Mouse (Mus musculus) brain, embryonic 14.5 days (tissue): ENCODE measurements around the gene Gpsm3. TPM values are rescaled to one million over a fixed set of nuclear protein-coding genes. Genes with fewer than 3 reads are reported as not detected.

Source experiments
- DNase-seq: peaks from one replicate; pipeline ENCODE4 v3.0.0-alpha.2; 2011; ENCODE audit warnings: low read depth
- CTCF ChIP-seq: fragments of 200-500 bp; IDR thresholded peaks from 2 replicates; pipeline ENCODE4 v1.5.1; 2012; ENCODE audit warnings: inconsistent platforms, mild to moderate bottlenecking, moderate library complexity, borderline replicate concordance; ENCODE audit not compliant: insufficient read depth, insufficient read length; ENCODE audit errors: extremely low read depth
- POLR2A ChIP-seq: fragments of 200-500 bp; IDR thresholded peaks from 2 replicates; pipeline ENCODE4 v1.6.1; 2012; ENCODE audit warnings: mild to moderate bottlenecking, inconsistent platforms, borderline replicate concordance; ENCODE audit not compliant: poor library complexity, insufficient read depth, insufficient read length, severe bottlenecking; ENCODE audit errors: extremely low read depth
- polyA plus RNA-seq: library from polyadenylated mRNA; depleted of rRNA; stranded (reverse); fragments of >200 nt; gene quantifications from 2 replicates; pipeline ENCODE4 v1.2.3, GENCODE M21; 2012; rRNA removed

Gpsm3 gene
- polyA plus RNA-seq, 1 experiment = 3.0 TPM

DNA sequence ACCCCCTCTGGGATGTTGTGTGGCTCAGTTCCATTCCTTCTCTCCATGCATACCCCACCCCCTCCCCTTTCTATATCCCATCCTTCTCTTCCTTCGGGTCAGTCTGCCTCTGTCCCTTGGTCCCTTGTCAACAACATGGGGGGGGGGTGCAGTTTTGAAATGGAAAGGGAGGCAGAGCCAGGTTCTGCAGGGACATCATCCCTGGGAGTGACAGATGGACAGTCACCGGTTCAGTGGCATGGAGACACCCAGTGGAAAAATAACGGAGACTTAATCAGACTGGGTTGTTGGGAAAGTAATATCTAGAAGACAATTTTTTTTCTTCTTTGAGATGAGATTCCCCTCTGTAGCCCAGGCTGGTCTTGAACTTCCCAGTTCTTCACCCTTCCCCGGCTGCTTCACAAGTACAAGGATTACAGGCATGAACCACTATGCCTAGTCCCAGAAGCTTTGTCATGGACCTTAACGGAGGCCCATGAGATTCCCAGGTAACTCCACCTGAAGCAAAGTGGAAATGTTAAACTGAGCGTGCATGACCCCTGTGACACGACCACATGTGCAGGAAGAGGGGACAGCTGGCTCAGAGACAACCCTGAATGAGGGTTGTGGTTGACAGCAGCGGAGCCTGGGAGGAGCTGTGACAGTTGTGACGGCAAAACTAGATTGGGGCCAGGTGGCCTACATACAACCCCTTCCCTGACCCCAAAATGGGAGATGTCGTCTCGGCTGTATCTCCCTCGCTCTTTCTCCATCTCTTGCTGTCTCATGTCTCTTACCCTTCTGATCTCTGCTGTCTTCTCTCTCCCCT, 40.4 kb downstream of the Gpsm3 start:
- no peak for TF ChIP-seq CTCF
- no peak for TF ChIP-seq POLR2A
- no peak for DNase-seq

DNA sequence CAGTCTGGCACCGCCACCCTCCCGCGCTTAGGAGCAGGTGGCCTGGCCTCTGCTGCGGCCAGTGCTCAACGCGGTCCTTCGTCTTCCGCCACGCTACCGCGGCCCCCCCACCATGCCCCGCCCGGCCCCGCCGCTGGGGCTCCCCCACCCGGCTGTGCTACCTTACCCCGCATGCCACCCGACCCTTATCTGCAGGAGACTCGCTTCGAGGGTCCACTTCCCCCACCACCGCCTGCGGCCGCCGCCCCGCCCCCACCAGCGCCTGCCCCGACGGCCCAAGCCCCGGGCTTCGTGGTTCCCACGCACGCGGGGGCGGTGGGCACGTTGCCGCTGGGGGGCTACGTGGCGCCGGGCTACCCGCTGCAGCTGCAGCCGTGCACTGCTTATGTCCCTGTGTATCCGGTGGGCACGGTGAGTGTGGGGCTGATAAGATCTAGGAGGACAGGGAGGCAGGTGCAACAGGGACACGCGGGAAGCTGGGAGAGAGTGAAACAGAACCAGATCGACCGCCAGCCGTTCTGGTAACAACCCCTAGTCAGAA, 41.2 kb downstream of the Gpsm3 start:
- no peak for DNase-seq
- no peak for TF ChIP-seq CTCF
- TF ChIP-seq POLR2A = no peak

DNA sequence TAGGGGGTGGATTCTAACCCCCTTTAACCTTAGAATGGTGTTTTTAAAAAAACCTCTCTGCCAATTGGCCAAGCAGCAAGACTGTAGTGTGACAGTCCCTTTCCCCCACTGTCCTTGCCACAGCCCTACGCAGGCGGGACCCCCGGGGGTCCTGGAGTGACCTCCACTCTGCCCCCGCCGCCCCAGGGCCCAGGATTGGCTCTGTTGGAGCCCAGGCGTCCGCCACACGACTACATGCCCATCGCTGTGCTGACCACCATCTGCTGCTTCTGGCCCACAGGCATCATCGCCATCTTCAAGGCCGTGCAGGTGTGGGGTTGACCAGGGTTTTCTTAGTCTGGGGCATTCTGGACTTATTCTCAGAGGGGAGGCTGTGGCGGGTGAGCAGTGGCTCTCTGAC, 42.0 kb downstream of the Gpsm3 start:
- no peak for TF ChIP-seq CTCF

DNA sequence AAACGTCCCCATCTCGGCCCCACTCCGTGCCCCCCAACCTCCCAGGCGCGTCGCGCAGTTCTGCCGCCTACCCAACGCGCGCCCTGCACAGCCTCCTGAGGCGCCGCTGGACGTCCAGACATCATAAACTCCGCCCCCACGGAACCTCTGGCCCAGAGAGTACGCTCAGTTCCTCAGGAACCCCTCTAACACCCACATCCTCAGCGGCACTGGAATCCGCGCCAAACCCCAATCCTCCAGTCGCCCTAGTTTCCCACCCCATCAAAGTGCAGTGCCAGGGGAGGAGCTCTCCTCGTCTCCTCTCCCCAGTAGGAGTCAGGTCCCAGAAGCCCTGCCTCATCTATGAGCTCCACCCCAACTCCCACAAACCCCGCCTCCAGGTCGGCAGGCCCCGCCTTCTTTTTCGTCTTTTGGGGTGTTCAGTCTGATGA, 42.7 kb downstream of the Gpsm3 start:
- peak; percentile 64 for DNase-seq
- TF ChIP-seq CTCF = no peak
- no peak for TF ChIP-seq POLR2A

More for the DNA sequence above, 42.0 kb downstream of the Gpsm3 start:
- no peak for DNase-seq

DNA sequence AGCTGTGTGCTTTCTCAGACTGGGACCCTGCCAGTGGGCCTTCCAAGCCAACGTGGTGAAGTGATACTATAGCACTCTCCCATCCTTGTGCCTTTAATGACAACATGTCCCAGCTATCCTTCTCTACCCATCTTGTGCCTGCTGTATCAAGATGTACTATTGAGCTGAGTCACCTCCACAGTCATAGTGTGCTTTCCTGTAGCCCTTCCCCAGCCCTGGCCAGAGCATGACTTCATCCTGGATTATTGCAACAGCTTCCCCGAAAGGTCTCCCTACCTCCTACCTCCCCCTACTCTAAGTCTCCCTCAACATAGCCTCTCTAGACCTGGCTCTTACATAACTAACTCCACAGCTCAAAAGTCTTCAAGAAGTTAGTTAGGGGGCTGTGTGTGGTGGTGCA, 46.1 kb downstream of the Gpsm3 start:
- DNase-seq = no peak
- TF ChIP-seq POLR2A (no peak), CTCF (no peak)

DNA sequence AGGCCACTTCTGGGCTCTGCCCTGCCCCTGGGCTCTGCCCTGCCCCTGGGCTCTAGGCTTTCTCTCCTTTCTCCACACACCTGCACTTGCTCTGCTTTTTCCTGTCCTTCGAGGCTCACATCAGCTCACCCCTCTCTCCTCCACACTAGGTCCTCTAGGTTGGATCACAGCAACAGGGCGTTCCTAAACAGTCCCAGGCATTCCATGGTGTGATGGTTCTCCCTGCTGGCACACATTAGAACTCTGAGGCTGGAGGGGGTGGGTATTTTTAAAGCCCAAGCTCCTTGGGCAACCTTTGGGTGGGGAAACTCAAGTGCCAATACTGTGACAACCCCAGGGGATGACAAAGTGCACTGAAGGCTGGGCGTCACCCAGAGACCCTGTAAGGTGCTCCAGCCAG, 47.9 kb downstream of the Gpsm3 start:
- TF ChIP-seq POLR2A (no peak), CTCF (no peak)
- no peak for DNase-seq

DNA sequence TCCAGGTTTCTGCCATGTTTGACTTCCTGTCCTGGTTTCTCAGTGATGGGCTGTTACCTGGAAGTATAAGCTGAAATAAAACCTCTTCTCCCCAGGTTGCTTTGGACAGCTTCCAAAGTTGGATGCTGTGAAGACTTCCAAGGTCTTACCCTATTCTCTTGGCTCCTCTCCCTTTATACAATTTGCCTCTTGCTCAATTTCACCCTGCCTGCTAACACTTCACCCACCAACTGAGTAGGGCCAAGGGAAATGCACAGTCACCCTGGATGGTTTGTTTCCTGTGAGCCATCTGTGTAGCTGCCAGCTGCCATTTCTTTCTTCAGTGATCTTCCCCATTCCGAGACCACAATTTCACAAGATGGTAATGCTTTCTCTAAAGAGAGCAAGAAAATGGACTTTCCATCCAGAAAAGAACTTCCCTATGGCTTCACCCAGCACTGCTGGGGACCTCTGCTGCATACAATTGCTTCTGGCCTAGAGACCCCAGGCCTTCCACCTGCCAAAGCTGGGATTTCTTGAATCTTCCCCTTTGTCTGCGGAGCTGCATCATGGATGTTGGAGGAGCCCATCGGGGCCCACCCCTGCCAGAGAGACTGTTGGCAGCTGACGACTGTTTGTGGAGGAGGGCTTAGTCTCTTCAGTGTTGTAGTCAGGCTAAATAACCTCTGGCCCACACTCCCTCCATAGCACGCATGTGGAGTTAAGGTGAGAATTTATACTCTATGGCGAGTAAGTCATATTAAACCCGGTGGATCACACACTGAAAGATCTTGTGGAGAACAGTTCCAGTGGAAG, 50.1 kb downstream of the Gpsm3 start:
- DNase-seq = no peak

DNA sequence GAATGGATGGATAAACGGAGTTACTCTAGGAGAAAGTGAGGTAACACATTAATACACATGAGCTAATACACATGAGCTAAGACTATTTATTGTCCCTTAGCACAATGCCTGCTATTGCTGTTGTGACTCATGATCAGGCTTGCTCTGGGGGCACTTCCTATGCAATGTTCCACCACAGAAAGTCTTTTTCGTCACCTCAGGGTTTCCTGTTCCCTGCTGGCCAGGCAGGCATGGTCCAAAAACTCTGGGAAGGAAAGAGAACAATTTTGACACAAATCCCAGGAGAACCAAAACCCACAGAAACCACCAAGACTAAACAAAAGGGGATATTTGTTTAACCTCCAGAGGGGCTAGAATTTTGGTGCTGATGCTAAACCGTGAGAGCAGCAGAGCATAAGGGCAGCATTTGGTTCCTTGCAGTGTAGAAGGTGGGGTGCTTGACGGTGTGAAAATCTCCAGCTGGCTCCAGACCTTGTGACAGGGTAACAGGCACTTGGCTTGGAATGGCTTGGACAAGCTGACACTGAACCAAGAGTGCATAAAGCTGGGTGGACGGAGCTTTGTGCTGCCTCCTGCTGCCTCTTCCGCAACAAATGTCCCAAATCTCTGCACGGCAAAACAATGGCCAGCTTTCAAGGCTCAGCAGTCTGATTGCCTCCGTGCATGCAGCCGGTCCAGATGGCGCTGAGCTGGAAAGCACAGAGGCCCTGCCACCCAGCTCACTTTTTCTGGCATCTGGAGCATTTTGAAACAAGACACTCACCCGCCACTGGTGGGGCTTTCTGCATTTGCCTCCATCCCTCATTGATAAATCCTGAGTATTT, 51.4 kb downstream of the Gpsm3 start:
- peak; percentile 85 for DNase-seq
- TF ChIP-seq POLR2A (no peak), CTCF (no peak)

More for the DNA sequence above, 50.1 kb downstream of the Gpsm3 start:
- no peak for TF ChIP-seq POLR2A
- no peak for TF ChIP-seq CTCF

Other genes with a start within 250 kb of the Gpsm3 start
- 0.03 TPM in 2 replicates for gene Btnl2, start 235.0 kb upstream of the Gpsm3 start, polyA plus RNA-seq
- not detected in 2 replicates for gene Btnl1, start 212.7 kb upstream of the Gpsm3 start, polyA plus RNA-seq
- gene BC051142, start 191.0 kb upstream of the Gpsm3 start, polyA plus RNA-seq = 9.9 and 10.4 TPM in 2 replicates
- gene Btnl4, start 112.5 kb upstream of the Gpsm3 start, polyA plus RNA-seq = not detected in 2 replicates
- not detected in 2 replicates for gene Btnl6, start 72.5 kb upstream of the Gpsm3 start, polyA plus RNA-seq
- gene Notch4, start 25.5 kb upstream of the Gpsm3 start, polyA plus RNA-seq = 13.5 and 15.6 TPM in 2 replicates
- 107 and 115 TPM in 2 replicates for gene Pbx2, start 1.5 kb downstream of the Gpsm3 start, polyA plus RNA-seq
- 5.1 and 9.0 TPM in 2 replicates for gene Ager, start 8.1 kb downstream of the Gpsm3 start, polyA plus RNA-seq
- gene Rnf5, start 13.9 kb downstream of the Gpsm3 start, polyA plus RNA-seq = 189 and 227 TPM in 2 replicates
- 251 and 279 TPM in 2 replicates for gene Agpat1, start 14.5 kb downstream of the Gpsm3 start, polyA plus RNA-seq
- 9.2 and 10.3 TPM in 2 replicates for gene Egfl8, start 26.2 kb downstream of the Gpsm3 start, polyA plus RNA-seq
- 29.3 and 31.7 TPM in 2 replicates for gene Ppt2, start 38.7 kb downstream of the Gpsm3 start, polyA plus RNA-seq
- 53.2 and 63.8 TPM in 2 replicates for gene Prrt1, start 39.7 kb downstream of the Gpsm3 start, polyA plus RNA-seq
- 3.8 and 6.8 TPM in 2 replicates for gene Fkbpl, start 55.0 kb downstream of the Gpsm3 start, polyA plus RNA-seq
- gene Atf6b, start 57.3 kb downstream of the Gpsm3 start, polyA plus RNA-seq = 113 and 133 TPM in 2 replicates
- gene Tnxb, start 80.7 kb downstream of the Gpsm3 start, polyA plus RNA-seq = 0.33 and 0.70 TPM in 2 replicates
- gene C4b, start 154.1 kb downstream of the Gpsm3 start, polyA plus RNA-seq = 0.04 TPM in 2 replicates
- gene Cyp21a1, start 214.8 kb downstream of the Gpsm3 start, polyA plus RNA-seq = 0.04 TPM in 2 replicates
- gene Stk19, start 247.1 kb downstream of the Gpsm3 start, polyA plus RNA-seq = 57.1 and 75.0 TPM in 2 replicates
- gene Dxo, start 247.2 kb downstream of the Gpsm3 start, polyA plus RNA-seq = 73.5 and 101 TPM in 2 replicates